Mouse (Mus musculus) thymus, adult 18-20 months (tissue): ENCODE measurements around the gene Stat5a.

ENCODE experiments used
- DNase-seq, 2 experiments: peaks; one replicate each; pipeline ENCODE4 v3.0.0; 2022; ENCODE audit warnings: mixed read lengths in 2 of 2

The Stat5a gene

GRCm38 (mm10) chr11:100904580-100905351 lies 45.6 kb downstream of the Stat5a start:
- DNase-seq = no peak

- DNase-seq = no peak
Measured at GRCm38 (mm10) chr11:100905929-100906328, 46.8 kb downstream of the Stat5a start.

GRCm38 (mm10) chr11:100906885-100907284 lies 47.7 kb downstream of the Stat5a start:
- no peak for DNase-seq

- no peak for DNase-seq
Measured at GRCm38 (mm10) chr11:100908112-100908511, 49.0 kb downstream of the Stat5a start.

GRCm38 (mm10) chr11:100908567-100908966 lies 49.4 kb downstream of the Stat5a start:
- DNase-seq = no peak

DNA sequence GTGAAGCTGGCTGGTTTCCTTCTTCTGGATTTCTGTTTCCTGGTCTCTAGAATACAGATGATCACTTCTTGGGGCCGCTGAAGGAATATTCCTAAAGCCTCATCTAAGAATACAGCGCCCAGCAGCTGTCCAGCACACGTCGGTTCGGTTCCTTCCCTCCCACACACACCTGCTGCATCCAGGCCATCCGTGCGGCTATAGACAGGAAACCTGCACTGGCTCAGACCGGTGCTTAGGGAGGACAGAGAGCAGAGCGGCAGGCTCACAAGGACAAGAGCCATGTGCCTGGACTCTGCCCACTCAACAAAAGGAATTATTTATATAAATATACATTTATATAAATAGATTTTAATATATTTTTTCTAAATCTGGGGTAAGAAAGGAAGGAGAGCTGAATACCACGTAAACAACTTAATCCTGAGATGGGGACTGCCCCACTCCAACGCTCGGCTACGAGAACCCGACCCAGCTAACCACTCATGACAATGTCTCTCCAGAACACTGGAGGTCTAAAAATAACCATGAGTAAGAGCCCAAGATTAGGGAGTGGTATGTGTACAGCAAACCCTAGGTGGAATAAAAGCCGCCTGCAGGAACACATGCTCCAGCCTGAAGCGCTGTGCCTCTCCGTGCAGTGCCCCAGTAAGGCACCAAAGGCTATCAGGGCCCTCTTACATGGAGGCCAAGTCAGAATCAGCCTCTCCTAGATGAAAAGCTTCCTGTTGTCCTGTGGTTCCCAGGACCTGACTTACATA lies 53.4 kb downstream of the Stat5a start:
- no peak for DNase-seq

DNA sequence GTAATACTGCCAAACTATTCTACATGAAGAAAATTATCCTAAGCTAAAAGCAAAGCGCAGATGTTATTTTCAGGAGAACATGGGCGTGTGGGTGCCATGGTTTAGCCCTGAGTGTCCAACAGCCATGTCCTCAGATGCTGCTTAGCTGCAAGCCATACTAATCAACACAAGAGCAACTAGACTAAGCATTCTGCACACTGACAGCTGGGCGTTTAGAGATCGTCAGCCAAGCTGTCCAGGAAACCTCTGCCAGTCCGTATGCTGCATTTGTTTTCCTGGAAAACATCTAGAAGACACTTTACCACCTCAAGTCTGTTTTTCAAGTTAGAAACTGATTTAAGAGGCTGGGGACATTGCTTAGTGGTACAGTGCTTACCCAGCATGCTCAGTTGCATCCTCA lies 55.3 kb downstream of the Stat5a start:
- no peak for DNase-seq

GRCm38 (mm10) chr11:100915063-100915462 lies 55.9 kb downstream of the Stat5a start:
- no peak for DNase-seq

DNA sequence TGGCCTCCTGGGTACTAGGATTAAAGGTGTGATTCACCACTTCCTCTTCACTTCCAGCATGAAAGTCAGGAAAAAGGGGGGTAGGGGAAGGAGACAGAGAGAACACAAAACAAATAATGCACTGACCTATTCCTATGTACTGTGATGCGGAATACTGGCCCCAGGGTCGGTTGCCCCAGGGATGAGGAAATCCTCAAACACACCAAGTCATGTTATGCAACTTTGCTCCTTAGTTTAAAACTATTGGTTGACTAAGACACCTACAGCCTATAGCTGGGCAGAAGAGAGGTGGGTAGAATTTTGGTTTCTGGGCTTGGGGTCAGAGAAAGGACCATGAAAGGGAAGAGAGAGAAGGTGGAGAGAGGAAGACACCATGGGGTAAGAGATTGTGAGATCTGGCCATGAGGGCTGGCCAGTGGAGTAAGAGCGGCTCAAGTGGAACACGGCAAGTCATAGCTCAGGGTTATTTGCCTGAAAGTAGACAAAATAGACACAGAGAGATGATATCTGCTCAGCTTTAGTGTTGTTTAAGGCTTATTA lies 57.4 kb downstream of the Stat5a start:
- DNase-seq = no peak

DNA sequence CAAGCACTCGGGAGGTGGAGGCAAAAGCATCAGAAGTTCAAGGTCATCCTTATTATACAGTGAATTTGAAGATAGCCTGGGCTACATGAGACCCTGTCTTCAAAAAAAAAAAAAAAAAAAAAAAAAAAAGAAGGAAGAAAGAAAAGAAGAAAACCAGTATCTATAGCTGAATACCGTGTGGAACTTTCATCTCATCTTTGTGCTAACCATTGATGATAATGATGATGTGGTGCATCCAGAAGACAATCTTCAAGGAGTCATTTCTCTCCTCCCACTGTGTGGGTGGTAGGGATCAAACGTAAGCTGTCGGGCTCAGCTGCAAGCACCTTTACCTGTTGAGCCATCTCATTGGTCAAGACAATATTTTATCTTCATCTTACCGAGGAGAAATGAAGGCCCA lies 58.9 kb downstream of the Stat5a start:
- no peak for DNase-seq

- DNase-seq = no peak
Measured at GRCm38 (mm10) chr11:100920887-100921624, 61.9 kb downstream of the Stat5a start.

DNA sequence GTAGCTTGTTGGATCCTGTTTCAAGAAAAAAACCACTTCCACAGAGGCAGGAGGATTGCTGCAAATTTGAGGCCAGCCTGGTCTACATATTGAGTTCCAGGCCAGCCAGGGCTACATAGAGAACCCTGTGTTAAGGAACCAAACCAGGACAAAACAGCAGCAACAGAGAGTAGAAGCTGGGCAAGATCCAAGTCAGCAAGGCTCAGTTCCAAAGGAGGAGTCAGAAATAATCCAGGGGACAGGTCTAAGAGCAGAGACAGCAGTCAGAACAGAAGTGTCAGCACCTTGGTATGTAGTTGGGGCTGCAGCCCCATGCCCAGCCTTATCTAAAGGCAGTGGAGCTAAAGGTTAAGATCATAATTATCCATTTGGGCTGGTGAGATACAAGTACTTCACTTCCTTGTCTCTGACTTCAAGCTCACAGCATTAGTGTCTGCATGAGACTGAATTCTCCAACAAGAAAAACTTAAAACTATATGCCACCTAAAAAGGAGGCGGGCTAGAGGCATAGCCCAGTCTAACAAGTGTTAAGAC lies 65.3 kb downstream of the Stat5a start:
- no peak for DNase-seq

DNA sequence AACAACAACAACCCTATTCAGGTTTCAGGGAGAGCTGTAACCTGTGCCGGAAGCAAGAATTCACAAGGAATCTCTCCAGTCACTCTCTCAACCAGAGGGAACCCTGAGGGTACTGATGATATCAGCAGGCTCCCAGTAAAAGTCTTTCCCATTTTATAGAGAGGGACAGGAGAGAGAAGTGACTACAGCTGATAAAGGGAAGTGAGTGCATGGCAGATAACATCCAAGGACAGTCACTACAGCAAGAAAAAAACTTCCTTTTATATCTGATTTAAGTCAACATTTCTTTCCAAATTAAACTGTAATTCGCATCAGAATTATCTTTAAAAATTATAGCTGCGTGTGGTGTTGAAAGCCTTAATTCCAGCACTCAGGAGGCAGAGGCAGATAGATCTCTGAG lies 68.2 kb downstream of the Stat5a start:
- no peak for DNase-seq

DNA sequence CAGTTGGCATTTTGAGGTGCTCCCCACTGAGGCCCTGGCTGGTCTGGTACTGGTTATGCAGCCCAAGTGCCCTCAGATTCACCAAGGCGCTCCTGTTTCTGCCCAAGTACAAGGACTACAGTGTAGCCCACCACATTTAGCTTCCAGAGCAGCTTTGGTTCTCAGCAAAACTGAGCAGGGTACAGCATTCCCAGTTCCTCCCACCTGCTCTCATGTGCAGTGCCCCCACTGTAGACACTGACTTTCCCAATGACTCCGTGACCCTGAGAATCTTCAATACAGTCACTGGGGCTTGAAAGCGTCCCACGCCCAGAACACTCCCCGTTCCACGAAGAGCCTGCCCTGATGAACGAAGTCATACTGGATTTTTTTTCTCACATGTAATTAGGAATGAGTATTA lies 71.5 kb downstream of the Stat5a start:
- DNase-seq = no peak

DNA sequence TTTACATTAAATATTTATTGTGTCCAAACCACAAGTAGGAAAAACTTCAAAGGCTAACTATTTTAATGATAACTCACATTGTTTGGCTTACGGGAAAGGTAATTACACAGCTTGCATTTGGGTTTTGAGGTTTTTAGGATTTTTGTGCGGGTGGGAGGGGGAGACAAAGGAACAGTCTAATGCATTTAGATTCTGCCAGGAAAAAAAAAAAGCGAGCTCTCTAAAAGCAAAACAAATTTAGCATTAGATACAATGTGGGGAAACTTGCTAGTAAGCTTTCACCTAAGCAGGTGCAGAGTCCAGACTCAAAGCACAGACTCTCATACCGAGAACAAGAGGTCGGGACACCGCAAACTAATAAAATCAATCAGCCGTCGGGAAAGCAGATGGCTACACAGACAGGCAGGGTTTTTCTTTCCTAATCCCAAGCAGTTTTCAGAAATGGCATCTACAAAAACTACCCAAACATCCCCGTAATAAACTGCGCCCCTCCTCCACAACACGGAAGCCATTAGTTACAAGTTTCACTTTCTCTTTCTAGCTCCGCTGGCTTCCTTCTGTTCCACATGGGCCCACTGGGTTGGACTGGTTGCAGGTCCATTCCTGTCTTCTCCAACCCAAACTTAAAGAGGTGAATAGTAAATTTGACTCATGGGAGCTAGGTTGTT lies 72.2 kb downstream of the Stat5a start:
- DNase-seq = peak in 1 of 2 experiments; percentile 47
